Mouse (Mus musculus) forebrain, embryonic 13.5 days (tissue): ENCODE measurements around the gene Cpne4. TPM values are rescaled to one million over a fixed set of nuclear protein-coding genes. Genes with fewer than 3 reads are reported as not detected.

Experiments
- ATAC-seq: fragments of 200-750 bp; cut with Nextera tagmentation; 2 replicates; pipeline ENCODE4 v1.8.0; 2017
- H3K27ac ChIP-seq: fragments of 300-500 bp; sonication (generic); 2 replicates; pipeline ENCODE4 v1.5.1; 2015; ENCODE audit warnings: inconsistent platforms, mild to moderate bottlenecking, moderate library complexity
- H3K27me3 ChIP-seq: fragments of 300-500 bp; sonication (generic); 2 replicates; pipeline ENCODE4 v1.6.1; 2015; ENCODE audit warnings: mild to moderate bottlenecking, inconsistent platforms
- H3K36me3 ChIP-seq: fragments of 300-500 bp; sonication (generic); 2 replicates; pipeline ENCODE4 v1.6.1; 2015; ENCODE audit warnings: mild to moderate bottlenecking, inconsistent platforms; ENCODE audit not compliant: poor library complexity, severe bottlenecking
- H3K4me1 ChIP-seq: fragments of 300-500 bp; sonication (generic); 2 replicates; pipeline ENCODE4 v1.6.1; 2015; ENCODE audit warnings: inconsistent platforms
- H3K4me2 ChIP-seq: fragments of 300-500 bp; sonication (generic); 2 replicates; pipeline ENCODE4 v1.6.1; 2015; ENCODE audit warnings: inconsistent platforms, mild to moderate bottlenecking, moderate library complexity
- H3K4me3 ChIP-seq: fragments of 300-500 bp; sonication (generic); 2 replicates; pipeline ENCODE4 v1.5.1; 2015; ENCODE audit warnings: mild to moderate bottlenecking, inconsistent platforms
- H3K9ac ChIP-seq: fragments of 300-500 bp; sonication (generic); 2 replicates; pipeline ENCODE4 v1.6.1; 2015; ENCODE audit warnings: mild to moderate bottlenecking, inconsistent platforms
- H3K9me3 ChIP-seq: fragments of 300-500 bp; sonication (generic); replicated peaks from 2 replicates; pipeline ENCODE4 v1.6.1; 2016; ENCODE audit warnings: inconsistent platforms
- WGBS: fragments of 180-500 bp; shearing (Covaris S2); methylation state at CpG from one replicate; pipeline ENCODE4 v1.1.7; 2015; 5-methylcytosine and 5-hydroxymethylcytosine counted together
- polyA plus RNA-seq: library from polyadenylated mRNA; unstranded; fragments of >200 nt; fragmentation: Nextera tagmentation; extraction: Ambion mirVana; gene quantifications from 2 replicates; pipeline ENCODE4 v1.2.1, GENCODE M21; 2015

The Cpne4 gene
- polyA plus RNA-seq, 1 experiment from 2014 or later, result 6.1 TPM

- WGBS, result 61% methylated on average over 2 of the region's 2 CpGs
- H3K27me3 ChIP-seq, result no peaks in the 10 kb centered on the region
- no peaks in the 10 kb centered on the region for H3K36me3 ChIP-seq
- H3K4me2 ChIP-seq, result no peak overlapping the region
- no peak for ATAC-seq
- H3K4me3 ChIP-seq, result no peak overlapping the region
- no peak overlapping the region for H3K27ac ChIP-seq
- H3K9ac ChIP-seq, result no peak overlapping the region
- H3K9me3 ChIP-seq, result no peaks in the 10 kb centered on the region
- H3K4me1 ChIP-seq, result no peaks in the 10 kb centered on the region
Observed at GRCm38 (mm10) chr9:104981934-104982548, 435.0 kb downstream of the Cpne4 start.

DNA sequence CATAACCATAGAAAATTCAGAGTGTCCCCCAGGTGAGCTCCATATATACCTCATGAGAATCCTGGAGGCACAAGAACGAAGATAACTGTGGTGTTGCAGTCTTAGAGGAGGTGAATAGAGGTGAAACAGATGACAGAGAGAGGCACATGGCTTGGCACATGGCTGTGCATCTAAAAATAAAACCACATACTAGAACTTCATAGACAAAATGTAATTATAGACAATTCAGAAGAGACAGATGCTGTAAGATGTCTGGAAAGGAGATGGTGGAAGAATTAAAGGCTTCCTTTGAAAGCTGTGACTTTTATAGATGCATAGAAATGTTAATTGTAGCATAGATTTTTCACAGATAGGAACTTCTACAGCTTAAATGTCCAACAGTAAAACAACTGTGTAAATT, 451.1 kb downstream of the Cpne4 start:
- no peaks in the 10 kb centered on the region for H3K4me1 ChIP-seq
- no peak overlapping the region for H3K27ac ChIP-seq
- H3K27me3 ChIP-seq, result no peaks in the 10 kb centered on the region
- no peak overlapping the region for H3K4me3 ChIP-seq
- H3K9ac ChIP-seq, result no peak overlapping the region
- no peak for ATAC-seq
- WGBS, result 58% methylated on average over 1 of the region's 1 CpGs
- H3K4me2 ChIP-seq, result no peak overlapping the region
- H3K9me3 ChIP-seq, result no peaks in the 10 kb centered on the region
- no peaks in the 10 kb centered on the region for H3K36me3 ChIP-seq

- Histone ChIP-seq H3K9me3 (no peaks in the 10 kb centered on the region), H3K4me2 (no peak overlapping the region), H3K9ac (no peak overlapping the region), H3K4me1 (no peaks in the 10 kb centered on the region), H3K36me3 (no peaks in the 10 kb centered on the region), H3K4me3 (no peak overlapping the region), H3K27me3 (no peaks in the 10 kb centered on the region), H3K27ac (no peak overlapping the region)
- WGBS, result 37% methylated on average over 2 of the region's 2 CpGs
- ATAC-seq, result no peak
Observed at GRCm38 (mm10) chr9:105010721-105011120, 463.6 kb downstream of the Cpne4 start.

GRCm38 (mm10) chr9:105018186-105018585, 471.1 kb downstream of the Cpne4 start:
- no peak overlapping the region for H3K27ac ChIP-seq
- H3K4me3 ChIP-seq, result no peak overlapping the region
- no peaks in the 10 kb centered on the region for H3K9me3 ChIP-seq
- H3K4me2 ChIP-seq, result no peak overlapping the region
- no peaks in the 10 kb centered on the region for H3K27me3 ChIP-seq
- WGBS, result 91% methylated on average over 7 of the region's 7 CpGs
- no peak for ATAC-seq
- no peaks in the 10 kb centered on the region for H3K36me3 ChIP-seq
- H3K4me1 ChIP-seq, result no peaks in the 10 kb centered on the region
- H3K9ac ChIP-seq, result no peak overlapping the region

- Histone ChIP-seq H3K9ac (no peak overlapping the region), H3K4me1 (no peaks in the 10 kb centered on the region), H3K4me3 (no peak overlapping the region), H3K9me3 (no peaks in the 10 kb centered on the region), H3K36me3 (no peaks in the 10 kb centered on the region), H3K4me2 (no peak overlapping the region), H3K27me3 (no peaks in the 10 kb centered on the region), H3K27ac (no peak overlapping the region)
- WGBS, result 74% methylated on average over 3 of the region's 3 CpGs
- no peak for ATAC-seq
Observed at GRCm38 (mm10) chr9:105028311-105028710, 481.2 kb downstream of the Cpne4 start.

GRCm38 (mm10) chr9:105032572-105032971, 485.5 kb downstream of the Cpne4 start:
- Histone ChIP-seq H3K9me3 (no peaks in the 10 kb centered on the region), H3K27me3 (no peaks in the 10 kb centered on the region), H3K27ac (no peak overlapping the region), H3K4me3 (no peak overlapping the region), H3K9ac (no peak overlapping the region), H3K4me1 (no peaks in the 10 kb centered on the region), H3K36me3 (no peaks in the 10 kb centered on the region), H3K4me2 (no peak overlapping the region)
- WGBS, result 68% methylated on average over 9 of the region's 9 CpGs
- no peak for ATAC-seq

- no peaks in the 10 kb centered on the region for H3K27me3 ChIP-seq
- WGBS, result 88% methylated on average over 7 of the region's 7 CpGs
- H3K36me3 ChIP-seq, result no peaks in the 10 kb centered on the region
- no peak overlapping the region for H3K9ac ChIP-seq
- H3K27ac ChIP-seq, result no peak overlapping the region
- no peak overlapping the region for H3K4me2 ChIP-seq
- no peak overlapping the region for H3K4me3 ChIP-seq
- H3K4me1 ChIP-seq, result no peaks in the 10 kb centered on the region
- ATAC-seq, result no peak
- no peaks in the 10 kb centered on the region for H3K9me3 ChIP-seq
Observed at GRCm38 (mm10) chr9:105033641-105034040, 486.6 kb downstream of the Cpne4 start.

- H3K4me1 ChIP-seq, result no peaks in the 10 kb centered on the region
- H3K27ac ChIP-seq, result no peak overlapping the region
- ATAC-seq, result no peak
- no peaks in the 10 kb centered on the region for H3K9me3 ChIP-seq
- no peak overlapping the region for H3K4me3 ChIP-seq
- H3K36me3 ChIP-seq, result no peaks in the 10 kb centered on the region
- H3K9ac ChIP-seq, result no peak overlapping the region
- no peaks in the 10 kb centered on the region for H3K27me3 ChIP-seq
- WGBS, result 79% methylated on average over 3 of the region's 3 CpGs
- H3K4me2 ChIP-seq, result no peak overlapping the region
Observed at GRCm38 (mm10) chr9:105037847-105038246, 490.8 kb downstream of the Cpne4 start.

- H3K36me3 ChIP-seq, result no peaks in the 10 kb centered on the region
- no peak overlapping the region for H3K4me2 ChIP-seq
- no peak for ATAC-seq
- H3K4me1 ChIP-seq, result no peaks in the 10 kb centered on the region
- H3K9me3 ChIP-seq, result no peaks in the 10 kb centered on the region
- H3K4me3 ChIP-seq, result no peak overlapping the region
- H3K9ac ChIP-seq, result no peak overlapping the region
- 81% methylated on average over 7 of the region's 7 CpGs for WGBS
- H3K27ac ChIP-seq, result no peak overlapping the region
- no peaks in the 10 kb centered on the region for H3K27me3 ChIP-seq
Observed at GRCm38 (mm10) chr9:105046014-105046413, 498.9 kb downstream of the Cpne4 start.

GRCm38 (mm10) chr9:105048351-105048750, 501.3 kb downstream of the Cpne4 start:
- 0 out of 2 replicates have a peak overlapping the region, but pooled peaks have one; percentile 8 for H3K27ac ChIP-seq
- no peak overlapping the region for H3K4me3 ChIP-seq
- no peak for ATAC-seq
- no peaks in the 10 kb centered on the region for H3K4me1 ChIP-seq
- 51% methylated on average over 10 of the region's 10 CpGs for WGBS
- H3K9ac ChIP-seq, result no peak overlapping the region
- no peaks in the 10 kb centered on the region for H3K9me3 ChIP-seq
- no peaks in the 10 kb centered on the region for H3K27me3 ChIP-seq
- no peak overlapping the region for H3K4me2 ChIP-seq
- H3K36me3 ChIP-seq, result no peaks in the 10 kb centered on the region

- Histone ChIP-seq H3K36me3 (no peaks in the 10 kb centered on the region), H3K27me3 (no peaks in the 10 kb centered on the region), H3K27ac (no peak overlapping the region), H3K4me2 (no peak overlapping the region), H3K9me3 (no peaks in the 10 kb centered on the region), H3K4me1 (peaks cover 9% of the 10 kb centered on the region; the same call in 1 of the 2 replicates), H3K4me3 (no peak overlapping the region), H3K9ac (no peak overlapping the region)
- no peak for ATAC-seq
- 55% methylated on average over 2 of the region's 2 CpGs for WGBS
Observed at GRCm38 (mm10) chr9:105049636-105050035, 502.6 kb downstream of the Cpne4 start.

- Histone ChIP-seq H3K27ac (no peak overlapping the region), H3K4me1 (peaks cover 9% of the 10 kb centered on the region; the same call in 1 of the 2 replicates), H3K4me3 (no peak overlapping the region), H3K27me3 (no peaks in the 10 kb centered on the region), H3K9ac (no peak overlapping the region), H3K36me3 (peaks cover 4% of the 10 kb centered on the region; the same call in 1 of the 2 replicates), H3K4me2 (no peak overlapping the region), H3K9me3 (no peaks in the 10 kb centered on the region)
- WGBS, result 57% methylated on average over 2 of the region's 2 CpGs
- no peak for ATAC-seq
Observed at GRCm38 (mm10) chr9:105050257-105050656, 503.2 kb downstream of the Cpne4 start.

DNA sequence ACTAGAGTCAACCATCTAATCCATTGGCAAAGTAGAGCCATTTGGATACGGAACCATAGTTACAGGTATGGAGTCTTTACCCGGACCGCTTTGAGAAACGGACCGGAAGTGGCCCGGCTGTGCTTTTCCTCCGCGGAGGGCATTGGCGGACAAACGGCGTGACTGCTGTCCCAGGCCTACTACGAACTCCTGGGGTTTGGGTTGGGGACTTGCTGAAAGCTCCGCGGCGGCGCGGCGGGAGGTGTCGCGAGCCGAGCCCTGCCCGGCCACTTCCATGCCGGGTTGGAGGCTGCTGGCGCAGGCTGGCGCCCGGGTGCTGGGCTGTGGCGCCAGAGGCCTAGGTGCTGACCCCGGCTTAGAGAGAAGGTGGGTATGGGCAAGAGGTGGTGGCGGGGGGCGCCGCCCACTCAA, 506.1 kb downstream of the Cpne4 start, which contains the start of gene Mrpl3:
Mrpl3 (plus strand) TSS at position 93 of the 411 bp plus-strand sequence.
- H3K36me3 ChIP-seq, result peaks cover 31% of the 10 kb centered on the region
- H3K4me1 ChIP-seq, result peaks cover 9% of the 10 kb centered on the region; the same call in 1 of the 2 replicates
- H3K4me2 ChIP-seq, result peak within 1 kb of the TSS; percentile 68
- H3K4me3 ChIP-seq, result peak within 1 kb of the TSS; percentile 82
- WGBS, result under 1% methylated on average over 31 of the region's 31 CpGs
- no peaks in the 10 kb centered on the region for H3K27me3 ChIP-seq
- no peaks in the 10 kb centered on the region for H3K9me3 ChIP-seq
- ATAC-seq, result peak; percentile 89
- no peak within 1 kb of the TSS for H3K27ac ChIP-seq
- H3K9ac ChIP-seq, result peak within 1 kb of the TSS; percentile 85
